Mouse (Mus musculus) myocyte (in vitro differentiated cells): ENCODE measurements around the gene Aldh16a1.

Experiments
- CEBPB ChIP-seq: IDR thresholded peaks from 2 replicates; pipeline ENCODE4 v1.6.1; 2011; ENCODE audit warnings: mild to moderate bottlenecking, moderate library complexity; ENCODE audit not compliant: poor library complexity, insufficient read depth, severe bottlenecking
- MAX ChIP-seq: IDR thresholded peaks from one replicate; pipeline ENCODE4 v1.6.1; 2011; ENCODE audit warnings: low read depth, mild to moderate bottlenecking, control low read depth
- MYOD1 ChIP-seq, 3 experiments: IDR thresholded peaks; one replicate each; pipeline ENCODE4 v1.6.1; 2011; ENCODE audit warnings: control low read depth in 2 of 3, low read depth in 2 of 3, mild to moderate bottlenecking in 2 of 3, moderate library complexity in 1 of 3; ENCODE audit not compliant: insufficient read length in 2 of 3, control insufficient read depth in 1 of 3
- POLR2A ChIP-seq: IDR thresholded peaks from one replicate; pipeline ENCODE4 v1.6.1; 2011; ENCODE audit warnings: low read depth, mild to moderate bottlenecking, control low read depth, moderate library complexity; ENCODE audit not compliant: insufficient read length
- REST ChIP-seq: IDR thresholded peaks from one replicate; pipeline ENCODE4 v1.6.1; 2011; ENCODE audit warnings: mild to moderate bottlenecking, control low read depth, moderate library complexity; ENCODE audit not compliant: insufficient read depth, insufficient read length
- TCF12 ChIP-seq: IDR thresholded peaks from one replicate; pipeline ENCODE4 v1.6.1; 2011; ENCODE audit warnings: mild to moderate bottlenecking, control low read depth; ENCODE audit not compliant: poor library complexity, insufficient read depth, severe bottlenecking

DNA sequence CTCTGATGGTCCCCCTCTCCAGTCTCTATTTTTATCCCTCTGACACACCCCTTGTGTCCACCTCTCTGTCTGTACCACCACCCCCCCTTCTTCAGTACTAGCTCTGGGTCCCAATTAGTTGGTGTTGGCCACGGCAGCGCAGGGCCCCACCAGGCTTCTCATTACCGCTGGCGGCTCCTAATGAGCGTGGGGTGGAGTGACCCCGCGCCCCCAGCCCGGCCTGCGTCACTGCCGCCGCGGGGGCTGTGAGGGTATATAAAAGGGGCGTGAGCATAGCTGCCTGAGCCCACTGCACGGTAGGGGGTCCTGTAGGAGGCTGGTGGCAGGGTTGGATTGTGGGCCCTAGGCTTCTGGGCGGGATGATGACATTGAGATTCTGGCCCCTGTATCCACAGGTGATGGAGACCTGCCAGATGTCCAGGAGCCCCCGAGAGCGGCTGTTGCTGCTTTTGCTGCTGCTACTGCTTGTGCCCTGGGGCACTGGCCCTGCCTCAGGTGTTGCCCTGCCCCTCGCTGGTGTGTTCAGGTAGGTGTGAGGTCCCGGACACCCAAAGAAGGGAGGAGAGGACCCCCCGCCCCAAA, 26.6 kb upstream of the Aldh16a1 start, which contains the start of gene Pth2:
- no peak for TF ChIP-seq POLR2A
- TF ChIP-seq MAX: no peak
- no peak for TF ChIP-seq TCF12
- no peak for TF ChIP-seq CEBPB
- TF ChIP-seq MYOD1 (IDR thresholded peaks at IDR 0.05; ENCODE audit: control insufficient read depth in 1 of 3, insufficient read length in 2 of 3, low read depth in 2 of 3): no peak
- TF ChIP-seq REST: no peak
